ENCODE assay signal across 22 mouse cellular contexts in the genomic region with DNA sequence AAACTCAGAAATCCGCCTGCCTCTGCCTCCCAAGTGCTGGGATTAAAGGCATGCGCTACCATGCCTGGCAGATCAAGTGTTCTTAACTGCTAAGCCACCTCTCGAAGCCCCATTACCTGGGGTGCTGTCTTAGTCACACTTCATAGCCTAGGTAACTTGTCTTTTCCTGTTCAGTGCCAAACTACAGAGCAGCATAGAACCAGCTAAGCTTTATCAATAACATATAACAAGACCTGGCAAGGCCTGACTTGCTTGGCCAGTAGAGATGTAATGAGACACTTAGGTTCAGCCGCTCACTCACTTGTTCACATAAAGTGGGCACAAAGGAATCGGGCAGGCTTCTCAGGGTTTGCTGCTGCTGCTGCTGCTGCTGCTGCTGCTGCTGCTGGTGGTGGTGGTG.
"Had no signal": no experiment of that assay in that cellular context is flagged by ENCODE, and none has a peak within 500 bp of the region (broad histone marks: within the 10 kb centered on the region; RNA-seq: fewer than 3 reads in every experiment).

No protein-coding gene starts in this region.

- DNase-seq: heart, postnatal 10 days; heart, postnatal 14 days; heart, postnatal 36 days; heart, postnatal 4 days; kidney, adult 11 months; kidney, adult 18-20 months; kidney, adult 2 months; kidney, adult 8-10 months; kidney, adult 9 months; kidney, postnatal 10 days; kidney, postnatal 14 days; kidney, postnatal 25 days; kidney, postnatal 36 days; kidney, postnatal 4 days; layer of hippocampus, adult 9-11 months; layer of hippocampus, postnatal 36 days had no signal

- ATAC-seq: hindbrain, embryonic 16.5 days; hindbrain, postnatal 0 days; inflammation-experienced regulatory T-cells, adult 6 months; intestine, embryonic 15.5 days; intestine, embryonic 16.5 days; intestine, postnatal 0 days had no signal
